Mouse (Mus musculus): ENCODE measurements around the gene Gm4952. TPM values are rescaled to one million over a fixed set of nuclear protein-coding genes. Genes with fewer than 3 reads are reported as not detected.

Gm4952 gene
- polyA plus RNA-seq (2015; fragmentation: Nextera tagmentation; extraction: Ambion mirVana): 0.10 and 0.17 TPM in 2 replicates

DNA sequence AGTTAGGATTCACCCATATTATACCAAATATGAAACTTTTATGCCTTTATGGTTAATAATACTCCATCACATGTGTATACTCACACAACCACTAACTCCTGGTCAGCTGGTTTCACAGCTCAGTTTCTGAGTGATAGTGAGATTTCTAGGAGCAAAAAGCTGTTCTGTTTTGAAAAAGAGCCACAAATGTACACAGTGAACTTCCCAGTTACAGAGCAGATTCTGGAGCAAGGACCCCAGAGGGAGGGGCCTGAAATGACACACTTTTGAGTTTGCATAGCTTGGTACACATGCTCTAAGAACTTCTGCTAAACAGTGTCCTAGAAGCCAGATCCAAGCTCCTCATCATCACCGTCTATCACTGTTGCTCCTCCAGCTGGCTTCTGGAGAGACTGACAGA, at the start of gene Gm4952:
Gene Gm4952 (plus strand): TSS at position 301 of the 400 bp plus-strand sequence.
- Histone ChIP-seq H3K27me3 (replicated peaks; ENCODE audit: control insufficient read depth, insufficient read depth, low read length) (no peaks in the 10 kb centered on the region), H3K36me3 (ENCODE audit: control insufficient read depth, insufficient read depth, low read length) (no peaks in the 10 kb centered on the region), H3K27ac (ENCODE audit: low read length) (no peak within 1 kb of the TSS), H3K9ac (ENCODE audit: low read depth, low read length) (no peak within 1 kb of the TSS), H3K4me1 (ENCODE audit: control insufficient read depth, insufficient read depth, low read length) (peaks cover 10% of the 10 kb centered on the region), H3K4me2 (ENCODE audit: low read depth, low read length) (no peak within 1 kb of the TSS), H3K9me3 (ENCODE audit: control insufficient read depth, low read length) (no peaks in the 10 kb centered on the region), H3K4me3 (ENCODE audit: low read length) (no peak within 1 kb of the TSS)
- WGBS: 63% methylated on average over 1 of the region's 1 CpGs
- ATAC-seq: no peak

DNA sequence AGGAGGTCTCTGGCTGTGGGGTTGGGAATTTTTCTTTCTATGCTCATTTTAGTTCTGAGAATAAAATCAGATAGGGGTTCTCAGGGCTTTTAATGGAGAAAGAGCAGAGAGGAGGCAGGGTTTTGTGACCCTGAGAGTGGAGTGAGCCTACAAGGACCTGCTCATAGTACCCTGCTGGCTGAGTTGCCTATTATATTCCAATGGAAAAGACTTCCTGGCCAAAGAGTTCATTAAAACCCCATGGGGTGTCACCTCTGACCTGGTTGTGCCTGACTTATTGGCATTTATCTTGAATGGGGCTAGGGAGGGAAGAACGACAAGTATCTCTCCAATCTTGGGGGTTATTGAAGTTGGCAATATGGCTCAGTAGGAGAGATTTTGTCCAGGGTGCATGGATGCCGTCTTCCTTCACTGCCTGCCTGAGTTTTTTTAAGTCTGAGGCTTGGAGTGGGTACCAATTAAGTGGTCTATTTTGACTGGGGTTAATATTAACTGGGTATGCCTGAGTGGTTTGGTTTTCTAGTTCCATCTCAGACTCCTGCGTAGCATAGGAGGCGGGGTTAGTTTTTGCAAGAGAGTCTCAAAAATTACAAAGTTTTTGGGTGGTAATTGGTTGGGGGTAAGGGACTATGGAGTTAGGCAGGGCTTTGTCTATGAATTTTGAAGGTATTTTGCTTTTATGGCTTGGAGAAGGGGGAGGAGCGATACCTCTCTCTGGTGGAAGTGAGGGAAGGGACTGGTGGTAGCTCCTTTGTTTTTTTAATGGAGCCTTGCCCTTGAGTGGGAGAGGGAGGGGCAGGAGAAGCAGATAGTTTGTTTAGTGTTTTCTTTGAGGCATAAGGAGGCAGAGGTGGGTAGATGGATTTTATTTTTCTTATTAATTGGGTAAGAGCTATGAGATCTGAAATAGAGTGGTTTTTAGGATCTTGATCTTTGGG, 49.5 kb upstream of the Gm4952 start:
- H3K27me3 ChIP-seq (replicated peaks; ENCODE audit: control insufficient read depth, insufficient read depth, low read length): no peaks in the 10 kb centered on the region
- no peak overlapping the region for H3K4me3 ChIP-seq (ENCODE audit: low read length)
- H3K9ac ChIP-seq (ENCODE audit: low read depth, low read length): no peak overlapping the region
- H3K4me2 ChIP-seq (ENCODE audit: low read depth, low read length): no peak overlapping the region
- H3K4me1 ChIP-seq (ENCODE audit: control insufficient read depth, insufficient read depth, low read length): no peaks in the 10 kb centered on the region
- no peaks in the 10 kb centered on the region for H3K9me3 ChIP-seq (ENCODE audit: control insufficient read depth, low read length)
- WGBS: 70% methylated on average over 5 of the region's 5 CpGs
- H3K36me3 ChIP-seq (ENCODE audit: control insufficient read depth, insufficient read depth, low read length): no peaks in the 10 kb centered on the region
- ATAC-seq: no peak
- H3K27ac ChIP-seq (ENCODE audit: low read length): no peak overlapping the region

- Histone ChIP-seq H3K9me3 (ENCODE audit: control insufficient read depth, low read length) (no peaks in the 10 kb centered on the region), H3K4me2 (ENCODE audit: low read depth, low read length) (no peak overlapping the region), H3K9ac (ENCODE audit: low read depth, low read length) (no peak overlapping the region), H3K4me1 (ENCODE audit: control insufficient read depth, insufficient read depth, low read length) (no peaks in the 10 kb centered on the region), H3K27me3 (replicated peaks; ENCODE audit: control insufficient read depth, insufficient read depth, low read length) (no peaks in the 10 kb centered on the region), H3K36me3 (ENCODE audit: control insufficient read depth, insufficient read depth, low read length) (no peaks in the 10 kb centered on the region), H3K27ac (ENCODE audit: low read length) (no peak overlapping the region), H3K4me3 (ENCODE audit: low read length) (no peak overlapping the region)
- WGBS: 86% methylated on average over 2 of the region's 2 CpGs
- no peak for ATAC-seq
These were observed 43.5 kb upstream of the Gm4952 start for GRCm38 (mm10) chr19:12556293-12556692.

DNA sequence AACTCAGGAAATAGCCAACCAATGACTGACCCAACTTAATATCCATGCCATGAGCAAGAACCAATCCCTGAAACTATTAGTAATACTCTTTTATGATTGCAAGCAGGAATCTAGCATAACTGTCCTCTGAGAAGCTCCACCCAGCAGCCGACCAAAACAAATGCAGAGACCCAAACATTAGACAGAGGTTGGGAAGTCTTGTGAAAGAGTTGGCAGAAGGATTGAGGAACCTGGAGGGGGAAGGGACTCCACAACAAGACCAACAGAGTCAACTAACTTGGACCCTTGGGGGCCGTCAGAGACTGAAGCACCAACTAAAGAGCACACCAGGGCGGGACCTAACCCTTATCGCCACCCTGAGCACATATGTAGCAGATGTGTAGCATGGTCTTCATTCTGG, 41.6 kb upstream of the Gm4952 start:
- Histone ChIP-seq H3K9ac (ENCODE audit: low read depth, low read length) (no peak overlapping the region), H3K4me1 (ENCODE audit: control insufficient read depth, insufficient read depth, low read length) (no peaks in the 10 kb centered on the region), H3K27me3 (replicated peaks; ENCODE audit: control insufficient read depth, insufficient read depth, low read length) (no peaks in the 10 kb centered on the region), H3K9me3 (ENCODE audit: control insufficient read depth, low read length) (no peaks in the 10 kb centered on the region), H3K4me3 (ENCODE audit: low read length) (no peak overlapping the region), H3K36me3 (ENCODE audit: control insufficient read depth, insufficient read depth, low read length) (no peaks in the 10 kb centered on the region), H3K27ac (ENCODE audit: low read length) (no peak overlapping the region), H3K4me2 (ENCODE audit: low read depth, low read length) (no peak overlapping the region)
- 94% methylated on average over 4 of the region's 4 CpGs for WGBS
- no peak for ATAC-seq

GRCm38 (mm10) chr19:12564197-12564596, 35.6 kb upstream of the Gm4952 start:
- Histone ChIP-seq H3K4me1 (ENCODE audit: control insufficient read depth, insufficient read depth, low read length) (no peaks in the 10 kb centered on the region), H3K9me3 (ENCODE audit: control insufficient read depth, low read length) (no peaks in the 10 kb centered on the region), H3K4me2 (ENCODE audit: low read depth, low read length) (no peak overlapping the region), H3K36me3 (ENCODE audit: control insufficient read depth, insufficient read depth, low read length) (no peaks in the 10 kb centered on the region), H3K27ac (ENCODE audit: low read length) (no peak overlapping the region), H3K27me3 (replicated peaks; ENCODE audit: control insufficient read depth, insufficient read depth, low read length) (no peaks in the 10 kb centered on the region), H3K9ac (ENCODE audit: low read depth, low read length) (no peak overlapping the region), H3K4me3 (ENCODE audit: low read length) (no peak overlapping the region)
- no peak for ATAC-seq

DNA sequence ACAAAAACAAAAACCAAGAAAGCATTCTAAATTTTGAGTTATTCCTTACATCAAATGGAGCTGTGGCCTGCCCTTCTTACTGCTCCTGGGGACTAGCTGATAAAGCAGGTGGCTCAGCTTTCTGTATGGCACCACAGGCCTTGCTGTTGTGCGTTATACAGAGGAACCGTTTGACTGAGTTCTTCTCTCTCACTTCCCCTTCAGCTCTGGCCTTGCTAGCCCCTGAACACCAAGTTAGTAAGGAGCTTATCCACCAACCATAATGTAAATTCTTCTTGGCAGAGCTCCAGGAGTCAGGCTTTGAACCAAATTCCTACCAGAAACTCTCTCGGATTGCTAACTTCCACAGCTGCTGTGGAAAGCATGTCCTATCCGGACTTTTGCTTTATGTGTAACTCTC, 32.8 kb upstream of the Gm4952 start:
- Histone ChIP-seq H3K4me2 (ENCODE audit: low read depth, low read length) (no peak overlapping the region), H3K4me1 (ENCODE audit: control insufficient read depth, insufficient read depth, low read length) (no peaks in the 10 kb centered on the region), H3K27ac (ENCODE audit: low read length) (no peak overlapping the region), H3K36me3 (ENCODE audit: control insufficient read depth, insufficient read depth, low read length) (no peaks in the 10 kb centered on the region), H3K9me3 (ENCODE audit: control insufficient read depth, low read length) (no peaks in the 10 kb centered on the region), H3K9ac (ENCODE audit: low read depth, low read length) (no peak overlapping the region), H3K4me3 (ENCODE audit: low read length) (no peak overlapping the region), H3K27me3 (replicated peaks; ENCODE audit: control insufficient read depth, insufficient read depth, low read length) (no peaks in the 10 kb centered on the region)
- ATAC-seq: no peak
- WGBS: 38% methylated on average over 4 of the region's 4 CpGs

- H3K4me2 ChIP-seq (ENCODE audit: low read depth, low read length): no peak overlapping the region
- no peaks in the 10 kb centered on the region for H3K9me3 ChIP-seq (ENCODE audit: control insufficient read depth, low read length)
- no peaks in the 10 kb centered on the region for H3K27me3 ChIP-seq (replicated peaks; ENCODE audit: control insufficient read depth, insufficient read depth, low read length)
- no peaks in the 10 kb centered on the region for H3K36me3 ChIP-seq (ENCODE audit: control insufficient read depth, insufficient read depth, low read length)
- 61% methylated on average over 2 of the region's 2 CpGs for WGBS
- no peak overlapping the region for H3K4me3 ChIP-seq (ENCODE audit: low read length)
- ATAC-seq: no peak
- no peak overlapping the region for H3K27ac ChIP-seq (ENCODE audit: low read length)
- H3K9ac ChIP-seq (ENCODE audit: low read depth, low read length): no peak overlapping the region
- H3K4me1 ChIP-seq (ENCODE audit: control insufficient read depth, insufficient read depth, low read length): peaks cover 10% of the 10 kb centered on the region
These were observed 28.9 kb upstream of the Gm4952 start for GRCm38 (mm10) chr19:12570866-12571265.

- Histone ChIP-seq H3K27ac (ENCODE audit: low read length) (no peak overlapping the region), H3K9ac (ENCODE audit: low read depth, low read length) (no peak overlapping the region), H3K27me3 (replicated peaks; ENCODE audit: control insufficient read depth, insufficient read depth, low read length) (no peaks in the 10 kb centered on the region), H3K36me3 (ENCODE audit: control insufficient read depth, insufficient read depth, low read length) (no peaks in the 10 kb centered on the region), H3K9me3 (ENCODE audit: control insufficient read depth, low read length) (no peaks in the 10 kb centered on the region), H3K4me2 (ENCODE audit: low read depth, low read length) (no peak overlapping the region), H3K4me1 (ENCODE audit: control insufficient read depth, insufficient read depth, low read length) (peaks cover 10% of the 10 kb centered on the region), H3K4me3 (ENCODE audit: low read length) (no peak overlapping the region)
- ATAC-seq: no peak
- 92% methylated on average over 1 of the region's 1 CpGs for WGBS
These were observed 28.1 kb upstream of the Gm4952 start for GRCm38 (mm10) chr19:12571687-12572086.

DNA sequence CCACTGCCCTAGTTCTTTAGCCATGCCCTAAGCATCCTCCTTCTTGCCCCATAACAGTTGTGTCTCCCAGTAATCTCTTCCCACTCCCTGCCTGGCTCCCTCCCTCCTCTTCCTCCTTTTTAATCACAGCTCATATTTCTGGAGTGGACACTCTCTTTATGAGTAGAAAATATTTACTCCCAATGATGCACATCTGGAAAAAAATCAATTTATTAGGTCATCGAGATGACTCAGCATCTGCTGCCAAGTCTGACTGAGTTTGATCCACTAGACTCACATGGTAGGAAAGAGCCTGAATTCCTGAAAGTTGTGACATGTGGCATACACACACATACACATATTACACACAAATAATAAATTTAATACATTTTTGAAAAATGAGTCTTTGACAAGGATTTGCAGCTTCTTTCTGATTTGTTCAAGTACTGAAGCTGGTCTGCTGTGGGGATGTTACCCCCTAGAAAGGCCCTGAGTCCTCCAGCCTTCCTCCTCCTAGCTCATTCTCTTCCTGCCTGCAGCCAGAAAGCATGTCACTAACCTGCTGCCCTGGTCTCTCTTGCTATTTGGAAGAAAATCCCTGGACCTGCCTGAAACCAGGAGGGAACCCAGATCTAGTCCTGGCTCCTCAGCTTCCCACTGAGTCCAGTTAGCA, 27.0 kb upstream of the Gm4952 start:
- Histone ChIP-seq H3K27me3 (replicated peaks; ENCODE audit: control insufficient read depth, insufficient read depth, low read length) (no peaks in the 10 kb centered on the region), H3K9ac (ENCODE audit: low read depth, low read length) (peak overlapping the region; percentile 51; the same call in 1 of the 2 replicates), H3K36me3 (ENCODE audit: control insufficient read depth, insufficient read depth, low read length) (0 out of 2 replicates have a peak, but pooled peaks cover 1% of the 10 kb centered on the region), H3K4me1 (ENCODE audit: control insufficient read depth, insufficient read depth, low read length) (peaks cover 10% of the 10 kb centered on the region), H3K4me2 (ENCODE audit: low read depth, low read length) (peak overlapping the region; percentile 74), H3K9me3 (ENCODE audit: control insufficient read depth, low read length) (no peaks in the 10 kb centered on the region), H3K4me3 (ENCODE audit: low read length) (peak overlapping the region; percentile 46; the same call in 1 of the 2 replicates), H3K27ac (ENCODE audit: low read length) (peak overlapping the region; percentile 53; the same call in 1 of the 2 replicates)
- 78% methylated on average over 1 of the region's 1 CpGs for WGBS
- ATAC-seq: 0 out of 2 replicates have a peak, but pooled peaks have one; percentile 4

All from intestine, embryonic 16.5 days (tissue).